Mouse (Mus musculus) inflammation-experienced regulatory T-cells, adult 6 months (primary cell): ENCODE measurements around the gene Kif6. TPM values are rescaled to one million over a fixed set of nuclear protein-coding genes. Genes with fewer than 3 reads are reported as not detected.

Experiments
- ATAC-seq: one replicate; pipeline ENCODE4 v1.8.0; 2017
- polyA plus RNA-seq, 3 experiments: library from polyadenylated mRNA; unstranded; fragments of 100-300 nt; shearing (Covaris generic); gene quantifications; one replicate each; pipeline ENCODE4 v1.2.1; 2017

Gene Kif6
- polyA plus RNA-seq, 3 experiments from 2014 or later = not detected

- no peak for ATAC-seq
Measured at GRCm38 (mm10) chr17:49666728-49667127, 51.8 kb downstream of the Kif6 start.

GRCm38 (mm10) chr17:49668296-49668695 lies 53.4 kb downstream of the Kif6 start:
- ATAC-seq = no peak

GRCm38 (mm10) chr17:49671921-49672339 lies 57.0 kb downstream of the Kif6 start:
- no peak for ATAC-seq

- ATAC-seq = no peak
Measured at GRCm38 (mm10) chr17:49672421-49672820, 57.5 kb downstream of the Kif6 start.

- ATAC-seq = no peak
Measured at GRCm38 (mm10) chr17:49675629-49676028, 60.7 kb downstream of the Kif6 start.

GRCm38 (mm10) chr17:49681410-49681809 lies 66.5 kb downstream of the Kif6 start:
- ATAC-seq = no peak

- ATAC-seq = no peak
Measured at GRCm38 (mm10) chr17:49684146-49684545, 69.2 kb downstream of the Kif6 start.

- ATAC-seq = no peak
Measured at GRCm38 (mm10) chr17:49690607-49691454, 75.9 kb downstream of the Kif6 start.

- ATAC-seq = no peak
Measured at GRCm38 (mm10) chr17:49691455-49691805, 76.5 kb downstream of the Kif6 start.

GRCm38 (mm10) chr17:49693206-49693605 lies 78.3 kb downstream of the Kif6 start:
- no peak for ATAC-seq

- ATAC-seq = no peak
Measured at GRCm38 (mm10) chr17:49697220-49697619, 82.3 kb downstream of the Kif6 start.

- ATAC-seq = no peak
Measured at GRCm38 (mm10) chr17:49703492-49704249, 88.7 kb downstream of the Kif6 start.

- ATAC-seq = no peak
Measured at GRCm38 (mm10) chr17:49709192-49709591, 94.3 kb downstream of the Kif6 start.

- ATAC-seq = no peak
Measured at GRCm38 (mm10) chr17:49710101-49710630, 95.2 kb downstream of the Kif6 start.

- ATAC-seq = no peak
Measured at GRCm38 (mm10) chr17:49726206-49726605, 111.3 kb downstream of the Kif6 start.

GRCm38 (mm10) chr17:49726976-49727375 lies 112.0 kb downstream of the Kif6 start:
- ATAC-seq = no peak

GRCm38 (mm10) chr17:49727428-49728045 lies 112.6 kb downstream of the Kif6 start:
- ATAC-seq = no peak

GRCm38 (mm10) chr17:49729856-49730255 lies 114.9 kb downstream of the Kif6 start:
- no peak for ATAC-seq

- no peak for ATAC-seq
Measured at GRCm38 (mm10) chr17:49732706-49733105, 117.8 kb downstream of the Kif6 start.

- ATAC-seq = no peak
Measured at GRCm38 (mm10) chr17:49734079-49734478, 119.1 kb downstream of the Kif6 start.

GRCm38 (mm10) chr17:49734776-49735175 lies 119.8 kb downstream of the Kif6 start:
- ATAC-seq = no peak

GRCm38 (mm10) chr17:49736364-49736763 lies 121.4 kb downstream of the Kif6 start:
- ATAC-seq = no peak

- ATAC-seq = no peak
Measured at GRCm38 (mm10) chr17:49737217-49737774, 122.4 kb downstream of the Kif6 start.
